Mouse (Mus musculus): ENCODE results near the gene Inpp5e. TPM values are rescaled to one million over a fixed set of nuclear protein-coding genes. Genes with fewer than 3 reads are reported as not detected.
"Not testable (repeated sequence)": the region's sequence is repeated elsewhere in the genome, so short reads cannot be mapped to it uniquely, and the experiment has no call there.

Inpp5e gene
- polyA plus RNA-seq, 1 experiment = 12.7 TPM

- DNase-seq (ENCODE audit: low read depth, low spot score) = no peak
- WGBS = 97% methylated on average over 2 of the region's 2 CpGs
These were observed 15.5 kb upstream of the Inpp5e start for GRCm38 (mm10) chr2:26424541-26424940.

DNA sequence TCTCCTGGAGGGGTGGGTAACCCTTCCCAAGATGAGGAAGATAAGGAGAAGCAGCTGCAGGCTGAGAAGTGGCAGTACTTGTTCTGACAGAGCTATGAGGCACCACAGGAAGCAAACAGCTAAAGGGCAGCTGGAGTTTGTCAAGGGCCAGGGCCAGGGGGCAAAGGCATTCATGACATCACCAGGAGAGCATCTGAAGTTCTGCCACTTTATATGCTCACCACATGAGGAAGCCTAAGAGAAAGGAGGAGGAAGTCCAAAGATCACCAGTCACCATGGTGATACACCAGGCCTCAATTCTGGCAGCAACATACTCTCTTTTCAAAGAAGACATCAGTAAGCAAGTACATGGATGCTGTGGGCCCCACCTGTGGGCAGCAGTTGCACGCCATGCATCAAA, 14.1 kb upstream of the Inpp5e start:
- WGBS = 58% methylated on average over 1 of the region's 1 CpGs
- no peak for DNase-seq (ENCODE audit: low read depth, low spot score)

DNA sequence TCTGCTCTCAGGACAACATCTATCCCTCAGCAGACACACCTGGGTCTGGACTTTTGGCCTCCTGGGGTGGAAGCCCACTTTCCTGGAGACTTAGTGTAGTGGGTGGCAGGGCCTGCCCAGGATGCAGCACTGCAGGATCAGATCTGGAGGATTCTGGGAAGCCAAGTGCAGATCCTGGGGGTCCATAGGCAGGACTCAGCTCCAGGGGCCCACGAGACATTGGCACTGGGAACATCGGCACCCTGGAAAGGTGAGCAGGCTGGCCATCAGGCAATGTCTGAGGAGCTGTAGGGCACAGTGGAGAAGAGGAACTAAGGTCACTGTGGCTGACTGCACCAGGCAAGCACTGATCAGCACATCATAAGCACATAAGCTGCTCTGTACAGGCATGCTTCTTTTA, 13.0 kb upstream of the Inpp5e start:
- no peak for DNase-seq (ENCODE audit: low read depth, low spot score)
- 100% methylated on average over 2 of the region's 2 CpGs for WGBS

DNA sequence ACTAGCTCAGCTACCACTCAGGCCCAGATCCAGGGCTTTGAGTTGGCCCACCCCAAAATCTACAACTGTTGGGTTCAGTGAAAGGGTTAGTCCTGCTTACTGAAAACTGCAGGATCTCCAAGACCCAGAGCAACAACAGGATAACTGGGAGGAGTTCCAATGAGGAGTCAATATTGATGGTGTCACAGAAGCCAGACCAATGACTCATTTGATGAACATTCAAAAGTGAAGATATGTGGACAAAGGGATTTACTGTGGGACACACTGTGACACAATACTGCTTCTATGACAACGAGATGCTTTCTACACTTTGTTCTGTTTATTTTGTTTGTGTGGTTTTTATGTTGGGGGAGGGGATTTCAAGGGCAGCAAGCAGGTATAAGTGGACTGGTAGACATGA, 9.1 kb upstream of the Inpp5e start:
- WGBS = 59% methylated on average over 1 of the region's 1 CpGs
- DNase-seq (ENCODE audit: low read depth, low spot score) = no peak

DNA sequence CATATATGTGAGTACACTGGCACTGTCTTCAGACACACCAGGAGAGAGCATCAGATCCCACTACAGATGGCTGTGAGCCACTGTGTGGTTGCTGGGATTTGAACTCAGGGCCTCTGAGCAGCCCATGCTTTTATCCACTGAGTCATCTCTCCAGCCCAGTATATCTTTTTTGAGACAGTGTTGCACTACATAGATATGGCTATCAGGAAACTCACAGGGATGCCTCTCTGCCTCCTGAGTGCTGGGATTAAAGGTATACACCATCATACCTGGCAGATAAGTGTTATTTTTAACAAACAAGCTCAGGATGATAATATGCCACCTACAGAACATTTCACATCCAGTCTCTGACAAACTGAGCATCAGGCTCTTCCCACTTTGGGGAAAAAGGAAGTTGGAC, 8.1 kb upstream of the Inpp5e start:
- no peak for DNase-seq (ENCODE audit: low read depth, low spot score)

DNA sequence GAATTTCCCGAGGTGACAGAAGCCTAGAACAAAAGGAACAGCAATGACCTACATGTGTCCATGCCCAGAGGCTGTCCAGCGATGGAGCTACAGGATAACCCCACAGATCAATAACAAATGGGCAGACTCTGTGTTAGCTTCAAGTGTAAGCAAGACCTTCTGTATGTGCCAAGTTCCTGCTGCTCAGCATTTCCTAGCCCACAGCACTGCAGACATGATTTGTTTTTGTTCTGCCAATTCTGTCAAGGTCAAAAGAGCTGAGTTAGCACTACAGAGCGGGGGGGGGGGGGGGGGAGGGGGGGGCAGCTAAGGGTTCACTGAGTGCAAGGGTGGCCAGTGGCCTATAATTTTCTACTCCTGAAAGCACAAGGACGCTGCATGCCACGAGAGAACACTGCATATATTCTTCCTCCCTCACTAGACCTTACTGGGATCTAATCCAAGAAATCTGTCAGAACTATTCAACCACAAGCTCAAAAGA, 2.0 kb upstream of the Inpp5e start:
- no peak for DNase-seq (ENCODE audit: low read depth, low spot score)
- WGBS = 60% methylated on average over 5 of the region's 5 CpGs

- 79% methylated on average over 5 of the region's 5 CpGs for WGBS
These were observed 1.1 kb upstream of the Inpp5e start for GRCm38 (mm10) chr2:26410091-26410490.

DNA sequence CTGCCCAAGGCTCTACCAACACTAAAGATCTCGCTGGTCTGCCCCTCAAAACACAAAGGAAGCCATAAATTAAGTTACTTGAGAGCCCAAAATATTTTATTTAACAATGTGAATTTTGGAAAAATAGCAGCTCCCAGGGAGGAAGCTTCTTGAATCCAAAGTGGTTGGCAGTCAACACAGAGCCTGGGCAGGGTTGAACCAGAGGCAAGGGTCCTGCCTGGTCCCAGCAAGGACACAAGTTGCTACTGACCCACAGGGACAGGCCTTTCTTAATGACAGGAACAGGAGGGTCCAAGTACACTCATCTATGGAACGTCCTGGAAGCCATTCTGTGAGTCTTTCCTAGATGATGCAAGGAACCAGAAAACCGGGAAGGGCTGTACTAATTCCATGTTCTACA, 359 bp upstream of the Inpp5e start:
- no peak for DNase-seq (ENCODE audit: low read depth, low spot score)
- 59% methylated on average over 3 of the region's 3 CpGs for WGBS

More at GRCm38 (mm10) chr2:26410091-26410490, 1.1 kb upstream of the Inpp5e start:
- DNase-seq (ENCODE audit: low read depth, low spot score) = no peak

- no peak for DNase-seq (ENCODE audit: low read depth, low spot score)
- 80% methylated on average over 8 of the region's 8 CpGs for WGBS
These were observed 5.7 kb downstream of the Inpp5e start for GRCm38 (mm10) chr2:26403306-26403705.

DNA sequence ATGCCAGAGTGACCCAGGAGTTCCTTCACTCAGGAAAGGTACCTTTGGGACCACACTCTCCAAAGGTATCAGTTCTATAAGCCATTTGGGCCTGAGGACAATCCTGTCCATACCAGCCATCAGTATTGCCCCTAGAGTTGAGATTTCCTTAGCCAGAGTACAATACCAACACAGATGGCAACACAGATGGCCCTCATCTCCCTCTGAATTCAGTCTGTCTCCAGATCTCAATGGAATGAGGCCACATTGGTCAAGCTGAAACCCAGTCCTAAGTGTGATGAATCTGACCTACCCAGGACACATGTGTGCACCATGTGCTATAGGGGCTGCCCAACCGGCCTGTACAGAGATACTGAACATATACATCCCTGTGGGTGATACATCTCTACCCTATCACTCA, 6.7 kb downstream of the Inpp5e start:
- 82% methylated on average over 1 of the region's 1 CpGs for WGBS
- no peak for DNase-seq (ENCODE audit: low read depth, low spot score)

- 84% methylated on average over 4 of the region's 4 CpGs for WGBS
- DNase-seq (ENCODE audit: low read depth, low spot score) = no peak
These were observed 8.0 kb downstream of the Inpp5e start for GRCm38 (mm10) chr2:26401023-26401422.

DNA sequence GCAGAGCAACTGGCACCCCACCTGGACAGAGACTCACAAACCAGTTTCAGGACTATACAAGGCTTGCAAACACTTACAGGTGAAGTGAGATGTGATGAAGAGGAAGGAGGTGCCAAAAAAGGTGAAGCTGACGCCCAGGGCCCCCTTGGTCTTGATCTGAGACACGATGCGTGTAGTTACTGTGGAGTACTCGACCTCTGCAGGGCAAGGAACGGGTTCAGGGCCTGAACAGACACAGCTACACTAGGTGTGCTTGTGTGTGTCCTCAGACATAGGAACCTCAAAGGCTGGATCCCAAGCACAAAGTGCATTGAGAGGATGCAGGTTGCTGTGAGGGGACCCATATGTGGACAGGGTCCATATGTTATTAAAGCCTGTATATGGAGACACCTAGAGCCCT, 8.7 kb downstream of the Inpp5e start:
- DNase-seq (ENCODE audit: low read depth, low spot score) = no peak
- 89% methylated on average over 5 of the region's 5 CpGs for WGBS

DNA sequence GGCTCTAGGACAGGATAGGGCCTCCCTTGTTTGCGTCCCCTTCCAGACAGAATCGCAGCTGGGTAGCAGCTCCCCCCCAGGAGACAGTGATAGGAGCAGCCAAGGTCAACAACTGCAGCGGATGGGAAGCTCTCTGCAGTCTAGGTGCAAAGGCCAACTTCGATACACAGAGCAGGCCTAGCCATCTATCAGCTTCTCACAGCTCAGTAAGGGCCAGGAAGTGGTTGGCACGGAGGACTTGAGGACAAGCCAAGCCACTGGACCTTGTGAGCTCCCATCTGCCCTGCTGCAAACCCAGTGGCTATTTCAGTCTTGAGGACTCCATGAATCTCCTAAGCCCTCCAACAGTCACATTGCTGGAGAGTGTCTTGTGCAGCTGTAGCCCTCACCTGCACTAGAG, 9.4 kb downstream of the Inpp5e start:
- no peak for DNase-seq (ENCODE audit: low read depth, low spot score)
- 72% methylated on average over 5 of the region's 5 CpGs for WGBS

DNA sequence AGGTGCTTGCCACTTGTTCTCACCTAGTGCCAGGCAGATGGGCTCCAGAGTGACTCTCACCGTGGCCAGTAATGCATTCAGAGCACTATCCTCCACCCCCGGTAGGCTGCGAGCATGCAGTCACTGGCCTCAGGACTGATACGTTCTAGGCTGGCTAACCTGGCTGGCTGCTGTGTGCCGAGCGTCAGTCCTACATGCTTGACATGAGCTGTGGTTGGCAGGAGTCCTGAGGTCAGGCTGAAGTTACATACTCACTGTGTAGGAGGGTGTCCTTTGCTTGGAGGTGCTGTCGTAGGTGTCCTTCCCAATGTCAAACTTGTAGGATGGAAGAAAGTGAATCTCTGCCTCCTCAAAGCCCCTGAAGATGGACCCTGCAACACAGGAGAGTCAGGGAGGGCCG, 10.0 kb downstream of the Inpp5e start:
- DNase-seq (ENCODE audit: low read depth, low spot score) = no peak
- WGBS = 88% methylated on average over 8 of the region's 8 CpGs

GRCm38 (mm10) chr2:26391617-26392016, 17.4 kb downstream of the Inpp5e start:
- 78% methylated on average over 6 of the region's 6 CpGs for WGBS
- no peak for DNase-seq (ENCODE audit: low read depth, low spot score)

- whole genome bisulfite sequencing = 69% methylated on average over 3 of the region's 3 CpGs
- no peak for DNase-seq (ENCODE audit: low read depth, low spot score)
These were observed 18.0 kb downstream of the Inpp5e start for GRCm38 (mm10) chr2:26390954-26391353.

DNA sequence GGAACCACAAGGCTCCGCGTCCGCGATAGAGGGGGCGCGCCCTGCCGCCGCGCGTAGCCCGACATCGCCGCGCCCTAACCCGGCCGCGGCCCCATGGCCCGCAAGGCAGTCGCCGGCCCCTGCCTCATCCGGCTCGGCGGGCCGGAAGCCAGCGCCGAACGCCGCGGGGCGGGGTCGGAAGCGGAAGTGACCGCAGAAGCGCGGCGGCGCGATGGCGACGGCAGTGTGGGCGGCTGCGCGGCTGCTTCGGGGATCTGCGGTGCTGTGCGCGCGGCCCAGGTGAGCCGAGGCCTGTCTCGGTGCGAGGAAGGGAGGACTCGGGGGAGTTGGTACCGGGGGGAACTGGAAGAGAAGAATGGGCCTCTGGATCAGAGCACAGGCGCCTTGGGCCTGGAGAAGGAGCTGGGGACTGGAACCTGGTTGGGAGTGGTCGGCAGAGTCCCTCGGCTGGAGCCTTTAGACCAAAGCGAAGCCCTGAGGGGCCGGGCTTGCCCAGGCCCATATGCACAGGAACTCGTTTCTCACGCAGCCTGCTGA, 19.8 kb downstream of the Inpp5e start, which contains the start of the genes Entr1 and Pmpca:
Gene Entr1, minus strand, starts transcription at position 163 of the 537 bp plus-strand sequence.
Gene Pmpca, plus strand, starts transcription at position 186 of the 537 bp plus-strand sequence.
- 1% methylated on average over 60 of the region's 60 CpGs for WGBS

GRCm38 (mm10) chr2:26388682-26389153, 20.3 kb downstream of the Inpp5e start:
- under 1% methylated on average over 43 of the region's 45 CpGs for WGBS
- DNase-seq (ENCODE audit: low read depth, low spot score) = no peak

More for the DNA sequence above, 19.8 kb downstream of the Inpp5e start, which contains the start of the genes Entr1 and Pmpca:
- DNase-seq (ENCODE audit: low read depth, low spot score) = no peak

DNA sequence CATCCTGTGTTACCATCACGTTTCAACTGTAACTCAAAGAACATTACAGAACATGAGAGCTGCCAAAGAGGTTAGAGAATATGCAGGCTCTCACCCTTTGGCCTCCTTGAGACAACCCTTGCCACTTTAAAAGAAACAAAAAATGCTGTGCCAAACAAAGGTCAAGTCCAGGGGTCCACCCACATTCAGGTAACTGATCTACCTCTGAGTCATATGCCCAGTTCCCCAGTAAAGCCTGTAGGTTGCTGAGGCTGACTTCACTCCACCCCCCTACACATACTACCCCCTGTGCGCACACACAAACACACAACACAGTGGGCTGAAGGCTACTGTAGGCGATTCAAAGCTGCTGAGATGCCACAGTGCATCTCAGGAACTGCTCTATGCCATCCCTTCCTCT, 21.3 kb downstream of the Inpp5e start:
- 88% methylated on average over 3 of the region's 3 CpGs for WGBS

GRCm38 (mm10) chr2:26380871-26381270, 28.1 kb downstream of the Inpp5e start:
- 23% methylated on average over 6 of the region's 6 CpGs for WGBS
- DNase-seq (ENCODE audit: low read depth, low spot score) = not testable (repeated sequence)

More for the DNA sequence above, 21.3 kb downstream of the Inpp5e start:
- DNase-seq (ENCODE audit: low read depth, low spot score) = no peak

GRCm38 (mm10) chr2:26380131-26380771, 28.8 kb downstream of the Inpp5e start, which contains the start of gene Snapc4:
Gene Snapc4 (minus strand): TSS chr2:26380653.
- WGBS = under 1% methylated on average over 38 of the region's 38 CpGs
- peak; percentile 45 for DNase-seq (ENCODE audit: low read depth, low spot score)
